Mouse (Mus musculus) monocyte, adult 59 days (primary cell): ENCODE data around the gene Olfml3. TPM values are rescaled to one million over a fixed set of nuclear protein-coding genes. Genes with fewer than 3 reads are reported as not detected.

Experiments used
- total RNA-seq, 2 experiments: library from RNA; stranded (reverse); gene quantifications; one replicate each; pipeline ENCODE4 v1.2.4; 2023

Gene Olfml3
- 1 to 10 TPM; 1.2 to 1.6 TPM for total RNA-seq

GRCm38 (mm10) chr3:103737778-103738571, at the start of gene Olfml3:
TSS of gene Olfml3 (minus strand) at chr3:103738001.

GRCm38 (mm10) chr3:103739329-103739728, 1.5 kb upstream of the Olfml3 start, which contains the start of gene Gm10964:
TSS of gene Gm10964 (plus strand) at chr3:103739366.

Other genes starting within 250 kb of the Olfml3 start
- not detected for gene Syt6, start 162.8 kb downstream of the Olfml3 start, total RNA-seq
- 1 to 10 TPM in 1 of 2 experiments, not detected in 1; 1.9 TPM for gene Atg4a-ps, start 91.9 kb downstream of the Olfml3 start, total RNA-seq
- not detected for gene Gm10964, start 1.4 kb upstream of the Olfml3 start, total RNA-seq
- 100 to 1,000 TPM; 192 to 208 TPM for gene Hipk1, start 53.6 kb upstream of the Olfml3 start, total RNA-seq
- 10 to 100 TPM; 43.1 to 54.0 TPM for gene Dclre1b, start 71.4 kb upstream of the Olfml3 start, total RNA-seq
- 10 to 100 TPM; 11.6 to 13.5 TPM for gene Ap4b1, start 71.5 kb upstream of the Olfml3 start, total RNA-seq
- not detected for gene Gm43064, start 71.6 kb upstream of the Olfml3 start, total RNA-seq
- 1 to 10 TPM in 1 of 2 experiments, under 1 TPM in 1; 0.46 to 1.1 TPM for gene Bcl2l15, start 94.6 kb upstream of the Olfml3 start, total RNA-seq
- 100 to 1,000 TPM; 137 to 141 TPM for gene Ptpn22, start 121.8 kb upstream of the Olfml3 start, total RNA-seq
- 10 to 100 TPM; 26.0 to 26.2 TPM for gene Rsbn1, start 176.1 kb upstream of the Olfml3 start, total RNA-seq
- gene Phtf1, start 230.1 kb upstream of the Olfml3 start, total RNA-seq: 10 to 100 TPM; 10.9 to 11.7 TPM